Mouse (Mus musculus): ENCODE results near the gene Map1lc3b.

Map1lc3b gene

GRCm38 (mm10) chr8:121609251-121609650 is 19.1 kb downstream of the Map1lc3b start:
- DNase-seq (ENCODE audit: low spot score): no peak

GRCm38 (mm10) chr8:121609916-121610315 is 19.8 kb downstream of the Map1lc3b start:
- no peak for DNase-seq (ENCODE audit: low spot score)

DNA sequence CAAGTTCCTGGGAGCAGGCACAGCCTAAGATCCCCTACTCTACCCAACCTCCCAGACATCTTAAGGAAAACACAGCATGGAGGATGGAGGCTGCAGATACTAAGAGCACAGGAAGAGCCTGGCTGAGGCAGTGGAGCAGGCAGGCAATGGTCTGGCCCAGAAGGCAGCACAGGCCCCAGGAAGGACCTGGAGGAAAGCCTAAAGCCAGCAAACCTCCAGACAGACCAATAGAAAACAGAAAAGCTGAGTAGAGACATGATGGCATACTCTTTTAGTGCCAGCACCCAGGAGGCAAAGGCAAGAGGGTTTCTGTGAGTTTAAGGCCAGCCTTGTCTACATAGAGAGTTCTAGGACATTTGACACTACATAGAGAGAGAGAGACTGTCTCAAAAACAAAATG is 23.3 kb downstream of the Map1lc3b start:
- DNase-seq (ENCODE audit: low spot score): no peak

GRCm38 (mm10) chr8:121619401-121619995 is 29.3 kb downstream of the Map1lc3b start:
- DNase-seq (ENCODE audit: low spot score): peak; percentile 81

GRCm38 (mm10) chr8:121620801-121621516 is 30.8 kb downstream of the Map1lc3b start:
- peak; percentile 12 for DNase-seq (ENCODE audit: low spot score)

DNA sequence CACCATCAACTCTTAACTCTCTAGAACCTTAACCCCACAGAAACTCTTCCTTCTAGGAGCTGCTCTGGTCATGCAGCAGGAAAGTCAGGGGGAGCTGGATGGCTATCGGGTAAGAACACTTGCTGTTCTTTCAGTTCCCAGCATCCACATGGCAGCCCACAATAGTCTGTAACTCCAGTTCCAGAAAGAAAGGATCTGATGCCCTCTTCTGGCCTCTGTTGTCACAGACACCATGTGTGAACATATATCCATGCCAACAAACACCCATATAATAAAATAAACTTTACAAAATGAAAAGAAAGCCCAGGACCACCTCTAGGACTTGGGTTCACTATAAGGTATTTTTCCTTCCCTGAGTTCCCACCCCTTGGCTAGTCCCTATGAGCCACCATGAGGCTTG is 31.7 kb downstream of the Map1lc3b start:
- DNase-seq (ENCODE audit: low spot score): no peak

DNA sequence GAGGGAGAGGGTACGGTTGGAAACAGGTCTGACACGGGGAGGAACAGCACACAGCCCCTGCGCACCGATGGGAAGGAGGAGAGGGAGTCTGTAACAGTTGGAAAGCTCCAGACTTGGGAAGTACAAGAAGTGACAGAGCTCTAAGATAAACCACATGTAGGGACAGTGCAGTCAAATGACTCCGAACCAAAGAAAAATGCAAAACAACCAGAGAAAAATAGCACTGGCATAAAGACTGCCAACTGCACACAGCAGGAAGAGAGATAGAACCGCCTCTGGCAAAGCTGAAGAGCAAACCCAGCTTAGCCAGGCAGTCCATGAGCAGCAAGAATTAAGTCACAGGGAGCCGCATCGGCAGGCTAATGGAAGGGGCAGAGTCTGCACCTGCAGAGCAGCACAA is 32.9 kb downstream of the Map1lc3b start:
- DNase-seq (ENCODE audit: low spot score): no peak

GRCm38 (mm10) chr8:121628681-121629080 is 38.5 kb downstream of the Map1lc3b start:
- no peak for DNase-seq (ENCODE audit: low spot score)

- DNase-seq (ENCODE audit: low spot score): peak; percentile 32
Measured at GRCm38 (mm10) chr8:121631645-121632071, 41.5 kb downstream of the Map1lc3b start.

- no peak for DNase-seq (ENCODE audit: low spot score)
Measured at GRCm38 (mm10) chr8:121632401-121632800, 42.2 kb downstream of the Map1lc3b start.

DNA sequence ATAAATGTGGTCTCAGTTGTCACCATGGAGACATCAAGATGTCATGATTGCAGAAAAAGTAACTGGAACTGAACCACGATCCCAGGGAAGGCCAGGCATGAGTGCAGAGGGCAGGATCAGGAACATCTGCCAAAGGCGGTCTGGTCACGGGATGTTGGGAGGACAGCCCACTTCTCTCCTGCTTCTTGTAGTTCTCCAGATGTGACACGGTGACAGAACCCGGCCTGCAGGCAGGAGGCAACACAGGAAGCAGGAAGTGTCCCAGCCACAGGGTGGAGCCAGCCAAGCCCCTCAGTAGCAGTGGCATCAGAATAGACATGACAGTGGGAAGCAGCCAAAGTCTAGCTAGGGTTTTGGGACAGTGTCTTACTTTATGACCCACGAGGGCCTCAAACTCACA is 45.4 kb downstream of the Map1lc3b start:
- no peak for DNase-seq (ENCODE audit: low spot score)

DNA sequence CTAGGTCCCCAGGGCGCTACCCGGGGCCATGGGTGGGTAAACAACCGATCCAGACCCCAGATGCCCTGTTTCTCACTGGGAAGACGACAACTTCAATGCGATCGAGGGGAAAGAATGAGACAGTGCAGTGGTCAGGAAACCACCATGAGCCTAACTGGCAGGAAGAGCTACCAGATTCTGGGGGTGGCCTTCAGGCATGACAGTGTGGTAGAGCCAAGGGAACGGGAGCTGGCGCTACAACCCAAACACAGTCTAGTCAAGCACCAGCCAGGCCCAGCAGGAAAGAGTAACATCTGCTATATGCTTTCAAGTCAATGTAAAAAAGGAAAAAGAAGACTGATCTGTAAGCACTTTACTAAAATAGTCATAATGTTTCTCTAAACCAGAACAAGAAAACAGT is 46.0 kb downstream of the Map1lc3b start:
- DNase-seq (ENCODE audit: low spot score): no peak

DNA sequence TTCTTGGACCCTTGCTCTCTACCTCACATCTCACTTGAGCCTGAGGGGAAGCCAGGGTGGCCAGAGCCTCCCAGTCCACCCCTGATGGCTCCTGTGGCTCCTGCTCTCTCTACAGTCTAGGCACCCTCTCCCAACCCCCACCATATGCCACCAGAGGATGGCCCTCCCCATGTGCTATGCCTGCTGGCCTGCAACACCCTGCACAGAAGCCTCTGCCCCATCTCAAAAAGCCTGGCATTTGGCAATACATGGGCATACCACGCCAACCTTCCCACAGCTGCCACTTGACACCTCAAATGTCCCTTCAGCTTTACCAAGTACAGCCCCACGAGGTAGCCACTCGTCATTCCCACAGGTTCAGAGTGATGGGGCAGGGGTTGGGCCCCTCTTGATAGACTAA is 52.6 kb downstream of the Map1lc3b start:
- DNase-seq (ENCODE audit: low spot score): no peak

- DNase-seq (ENCODE audit: low spot score): peak; percentile 31
Measured at GRCm38 (mm10) chr8:121643384-121643783, 53.2 kb downstream of the Map1lc3b start.

DNA sequence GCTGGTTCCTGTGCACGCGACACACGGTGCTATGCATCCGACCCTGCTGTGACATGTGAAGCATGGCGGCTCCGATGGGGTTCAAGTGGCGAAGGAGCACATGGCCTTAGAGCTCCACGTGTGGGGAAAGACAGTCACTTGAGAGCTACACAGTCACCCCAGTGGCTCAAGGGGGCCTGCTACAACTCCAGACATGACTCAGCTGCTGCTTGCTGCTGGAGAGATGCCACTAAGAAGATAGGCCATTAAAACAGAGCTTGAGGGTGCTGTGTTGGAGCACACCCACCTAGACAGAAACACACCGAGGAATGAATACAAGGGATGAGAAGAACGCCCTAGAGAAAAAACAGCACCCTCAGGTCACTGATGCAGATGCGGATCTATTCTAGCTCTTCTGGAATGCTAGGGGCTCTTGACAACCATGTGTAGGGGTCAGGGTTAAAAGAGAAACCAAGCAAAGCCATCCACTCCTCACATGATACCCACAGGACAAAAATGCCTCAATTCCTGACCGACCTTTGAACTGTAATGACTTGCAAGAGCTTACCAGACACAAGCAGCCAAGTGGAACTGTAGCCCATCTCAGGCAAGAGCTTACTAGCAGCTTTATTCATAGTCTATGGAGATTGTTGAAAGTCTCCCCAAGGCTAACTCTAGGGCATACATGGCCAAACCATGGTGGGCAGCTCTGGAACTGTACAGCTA is 57.5 kb downstream of the Map1lc3b start:
- no peak for DNase-seq (ENCODE audit: low spot score)
